Mouse (Mus musculus) thymus, adult 2 months (tissue): Measurements from ENCODE around the gene Cnfn.

Source experiments
- CTCF ChIP-seq: fragments of 200-500 bp; IDR thresholded peaks from 2 replicates; pipeline ENCODE4 v1.5.1; 2012; ENCODE audit warnings: mild to moderate bottlenecking, control low read depth, low read length, moderate library complexity, borderline replicate concordance; ENCODE audit not compliant: control insufficient read depth, poor library complexity, insufficient read depth; ENCODE audit errors: extremely low read depth
- POLR2A ChIP-seq: fragments of 200-500 bp; IDR thresholded peaks from 2 replicates; pipeline ENCODE4 v1.6.1; 2012; ENCODE audit warnings: mild to moderate bottlenecking, low read length, control low read depth, moderate library complexity; ENCODE audit not compliant: control insufficient read depth, poor library complexity, insufficient read depth; ENCODE audit errors: extremely low read depth

DNA sequence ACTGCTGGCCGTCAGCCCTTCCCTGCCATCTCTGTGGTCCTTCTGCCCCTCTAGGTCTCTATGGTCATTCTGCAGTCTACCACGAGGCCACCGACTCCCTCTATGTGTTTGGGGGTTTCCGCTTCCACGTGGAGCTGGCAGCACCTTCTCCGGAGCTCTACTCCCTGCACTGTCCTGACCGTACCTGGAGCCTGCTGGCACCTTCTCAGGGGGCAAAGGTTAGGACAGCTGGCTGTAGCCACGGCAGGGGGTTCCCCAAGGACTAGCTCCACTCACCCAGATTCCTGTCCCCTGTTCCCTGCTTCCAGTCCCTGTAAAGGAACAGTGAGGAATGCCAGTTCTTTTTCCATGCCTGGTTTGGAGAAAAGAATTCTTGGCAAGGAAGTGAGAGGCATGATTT, 20.7 kb downstream of the Cnfn start:
- no peak for TF ChIP-seq CTCF
- TF ChIP-seq POLR2A = no peak
